Mouse (Mus musculus): ENCODE data around the gene Skap1. TPM values are rescaled to one million over a fixed set of nuclear protein-coding genes. Genes with fewer than 3 reads are reported as not detected.

Gene Skap1
- total RNA-seq, 2 experiments from 2014 or later, result 2.2 to 2.4 TPM

DNA sequence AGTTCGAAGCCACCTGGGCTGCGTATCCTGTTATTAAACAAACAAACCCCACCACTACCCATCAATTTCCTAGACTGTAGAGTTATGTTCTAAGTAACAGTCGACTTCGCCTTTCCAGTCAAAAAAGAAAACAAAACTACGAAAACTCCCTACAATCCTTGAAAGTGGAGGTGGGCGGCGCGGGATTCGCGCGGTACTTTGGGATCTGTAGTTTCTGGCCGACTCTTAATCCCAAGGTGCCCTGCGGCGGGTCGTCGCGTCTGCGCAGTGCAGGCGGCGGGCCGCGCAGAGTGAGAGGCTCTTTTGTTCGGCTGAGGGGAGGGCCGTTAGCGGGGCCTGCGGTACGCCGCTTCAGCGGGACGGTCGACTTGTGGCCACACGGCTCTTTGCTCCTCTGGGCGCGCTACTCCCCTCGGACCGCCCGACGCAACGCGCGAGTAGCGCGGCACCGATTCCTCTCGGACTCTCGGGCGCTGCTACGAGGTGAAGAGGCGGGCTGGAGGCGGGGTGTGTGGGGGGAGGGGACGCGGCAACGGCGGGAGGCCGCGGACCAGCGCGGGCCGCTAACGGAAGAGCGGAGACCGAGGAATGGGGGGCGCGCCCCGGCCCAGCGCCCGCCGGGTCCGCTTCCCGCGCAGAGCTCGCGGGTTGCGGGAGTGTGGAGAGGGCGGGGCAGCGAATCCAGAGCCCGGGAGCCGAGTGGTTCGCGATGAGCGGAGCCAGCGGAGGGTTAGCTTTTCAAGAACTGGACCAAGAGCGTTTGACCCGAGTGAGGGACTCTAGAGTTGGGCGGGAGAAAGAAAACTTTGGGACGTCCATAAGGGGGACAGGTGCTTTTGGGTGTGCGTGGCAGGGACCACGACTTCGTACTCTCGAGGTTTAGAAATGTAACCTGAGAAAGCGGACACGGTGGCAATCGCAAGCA lies 324.7 kb downstream of the Skap1 start, which contains the start of gene Cbx1:
Cbx1 (plus strand) TSS at position 257 of the 925 bp plus-strand sequence.
- peak; percentile 90 to 91 for DNase-seq (ENCODE audit: low spot score in 2 of 2)
- intact Hi-C loops (cut with DNase I), result loop anchor here (5.0 kb wide), 2 partner anchors 38 to 73 kb away; partner anchors contain the start of gene Nfe2l1

DNA sequence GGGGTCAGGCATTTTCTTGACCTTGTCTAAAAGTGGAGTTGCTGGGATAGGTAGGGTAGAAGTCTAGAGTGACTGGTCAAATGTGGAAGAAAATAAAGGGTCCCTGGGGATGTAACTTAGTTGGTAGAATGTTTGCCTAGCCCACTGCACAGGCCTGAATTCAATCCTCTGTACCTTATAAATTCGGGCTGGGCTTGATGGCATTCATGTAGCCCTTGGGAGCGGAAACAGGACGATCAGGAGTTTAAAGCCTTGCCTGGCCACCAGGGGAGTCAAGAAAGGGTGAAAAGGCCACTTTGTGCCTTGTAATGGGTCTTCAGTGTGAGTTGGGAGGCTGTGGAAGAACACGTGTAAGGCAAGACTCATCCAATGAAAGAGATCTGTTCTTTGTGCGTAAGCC lies 325.6 kb downstream of the Skap1 start:
- intact Hi-C loops (cut with DNase I), result loop anchor here (5.0 kb wide), 2 partner anchors 37 to 72 kb away; partner anchors contain the start of gene Nfe2l1
- no peak for DNase-seq (ENCODE audit: low spot score in 2 of 2)

DNA sequence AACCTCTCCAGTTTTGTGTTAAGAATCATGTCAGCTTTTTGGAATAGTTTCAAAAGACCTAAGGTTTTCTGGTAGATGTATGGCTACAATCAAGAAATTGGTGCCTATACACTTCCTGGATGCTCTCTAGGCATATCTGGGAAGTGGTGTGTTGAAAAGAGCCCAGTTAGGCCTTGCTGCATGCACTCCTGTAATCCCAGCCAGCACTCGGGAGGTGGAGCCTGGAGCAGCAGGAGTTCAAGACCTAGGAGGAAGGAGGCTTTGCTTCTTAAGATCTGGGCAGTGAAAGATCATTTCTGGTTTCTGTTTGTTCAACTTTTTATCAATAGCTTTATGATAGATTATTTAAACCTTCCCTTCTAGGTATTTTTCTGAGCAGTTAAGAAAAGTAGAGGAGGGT lies 326.3 kb downstream of the Skap1 start:
- no peak for DNase-seq (ENCODE audit: low spot score in 2 of 2)
- intact Hi-C loops (cut with DNase I), result no loop called here

DNA sequence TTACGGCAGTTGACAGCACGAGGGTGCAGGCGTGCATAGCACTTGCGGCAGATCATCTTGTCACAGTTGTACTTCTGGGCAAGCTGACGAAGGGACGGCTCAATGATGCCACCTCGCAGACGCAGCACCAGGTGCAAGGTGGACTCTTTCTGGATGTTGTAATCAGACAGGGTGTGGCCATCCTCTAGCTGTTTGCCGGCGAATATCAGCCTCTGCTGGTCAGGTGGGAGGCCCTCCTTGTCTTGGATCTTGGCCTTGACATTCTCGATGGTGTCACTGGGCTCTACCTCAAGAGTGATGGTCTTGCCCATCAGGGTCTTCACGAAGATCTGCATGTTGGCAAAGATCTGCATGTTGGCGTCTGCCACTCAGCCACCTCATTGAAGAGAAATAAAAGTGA lies 331.1 kb downstream of the Skap1 start:
- intact Hi-C loops (cut with DNase I), result no loop called here
- DNase-seq (ENCODE audit: low spot score in 2 of 2), result no peak

DNA sequence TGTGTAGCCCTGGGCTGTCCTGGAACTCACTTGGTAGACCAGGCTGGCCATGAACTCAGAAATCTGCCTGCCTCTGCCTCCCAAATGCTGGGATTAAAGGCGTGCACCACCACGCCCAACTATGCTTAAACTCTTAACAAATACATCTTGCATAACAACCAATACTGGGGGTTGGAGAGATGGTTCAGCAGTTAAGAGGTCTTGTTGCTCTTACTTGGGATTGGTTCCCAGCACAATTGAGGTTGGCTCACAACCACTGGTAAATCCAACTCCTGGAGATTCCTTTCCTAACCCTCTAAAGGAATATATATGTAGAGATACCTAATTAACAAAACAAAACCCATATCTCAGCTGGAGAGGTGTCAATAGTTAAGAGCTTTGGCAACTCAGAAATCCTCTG lies 331.7 kb downstream of the Skap1 start:
- no peak for DNase-seq (ENCODE audit: low spot score in 2 of 2)
- intact Hi-C loops (cut with DNase I), result no loop called here

DNA sequence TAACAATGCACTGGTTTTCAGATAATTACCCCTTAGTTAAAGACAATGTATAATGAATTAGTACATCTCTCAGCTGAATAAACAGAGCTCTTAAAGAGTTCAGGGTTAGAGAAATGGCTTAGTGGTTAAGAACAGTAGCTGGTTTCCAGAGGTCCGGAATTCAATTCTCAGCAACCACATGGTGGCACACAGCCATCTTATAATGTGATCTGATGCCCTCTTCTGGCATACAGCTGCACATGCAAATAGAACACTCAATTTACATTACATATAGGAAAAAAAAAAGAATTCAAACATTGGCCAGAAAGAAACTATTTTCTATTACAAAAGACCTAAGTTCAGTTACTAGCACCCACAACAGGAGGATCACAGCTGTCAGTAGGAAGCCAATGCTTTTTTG lies 332.2 kb downstream of the Skap1 start:
- intact Hi-C loops (cut with DNase I), result no loop called here
- DNase-seq (ENCODE audit: low spot score in 2 of 2), result no peak

DNA sequence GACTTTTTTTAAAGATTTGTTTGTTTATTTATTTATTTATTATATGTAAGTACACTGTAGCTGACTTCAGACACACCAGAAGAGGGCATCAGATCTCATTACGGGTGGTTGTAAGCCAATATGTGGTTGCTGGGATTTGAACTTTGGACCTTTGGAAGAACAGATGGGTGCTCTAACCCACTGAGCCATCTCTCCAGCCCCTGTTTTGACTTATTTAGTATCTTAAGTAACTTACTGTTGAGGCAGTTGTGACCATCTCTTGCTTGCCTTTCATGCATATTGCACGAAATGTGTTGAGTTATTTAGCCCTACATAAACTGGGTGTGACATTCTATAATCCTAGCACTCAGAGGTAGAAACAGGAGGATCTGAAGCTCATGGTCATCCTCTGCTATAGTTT lies 335.1 kb downstream of the Skap1 start:
- DNase-seq (ENCODE audit: low spot score in 2 of 2), result no peak
- intact Hi-C loops (cut with DNase I), result no loop called here

DNA sequence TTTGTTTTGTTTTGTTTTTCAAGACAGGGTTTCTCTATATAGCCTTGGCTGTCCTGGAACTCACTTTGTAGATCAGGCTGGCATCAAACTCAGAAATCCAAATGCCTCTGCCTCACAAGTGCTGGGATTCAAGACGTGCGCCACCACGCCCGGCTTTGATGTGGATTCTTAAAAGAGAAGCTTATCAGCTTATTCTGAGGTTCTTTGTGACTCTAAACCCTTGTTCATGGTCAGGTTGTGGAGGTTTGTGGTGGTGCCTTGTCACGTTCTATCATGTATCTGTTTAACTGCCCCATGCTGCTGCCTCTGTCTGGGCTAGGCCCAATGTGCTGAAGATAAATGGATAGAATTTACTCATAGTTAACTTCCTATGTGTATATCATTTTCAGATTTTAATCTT lies 341.2 kb downstream of the Skap1 start:
- DNase-seq (ENCODE audit: low spot score in 2 of 2), result no peak
- intact Hi-C loops (cut with DNase I), result loop anchor here (2.0 kb wide), 1 partner anchor 37 kb away; no protein-coding TSS in a partner anchor

DNA sequence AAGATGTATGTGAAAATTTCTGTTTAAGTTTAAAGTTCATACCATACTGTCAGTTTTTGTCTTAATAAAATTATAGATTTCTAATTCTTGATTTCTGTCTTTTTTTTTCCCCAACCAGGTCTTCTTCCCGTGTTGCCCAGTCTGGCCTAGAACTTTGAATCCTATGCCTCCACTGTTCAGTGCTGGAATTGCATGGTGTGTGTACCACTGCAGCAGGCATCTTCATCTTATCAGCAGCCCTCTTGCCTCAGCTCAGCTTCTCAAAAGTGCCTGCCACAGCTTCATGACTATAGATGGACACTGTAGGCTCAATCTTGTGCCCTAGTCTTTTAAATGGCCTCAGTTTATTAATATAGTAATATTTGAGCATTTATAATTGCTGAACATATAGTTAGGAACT lies 343.7 kb downstream of the Skap1 start:
- intact Hi-C loops (cut with DNase I), result no loop called here

More for the DNA sequence above, 343.7 kb downstream of the Skap1 start:
- no peak for DNase-seq (ENCODE audit: low spot score in 2 of 2)

Other genes starting within 250 kb of the Skap1 start
- gene Hoxb9, start 193.1 kb upstream of the Skap1 start, total RNA-seq (2021), result not detected
- not detected for gene Hoxb8, start 182.7 kb upstream of the Skap1 start, total RNA-seq (2021)
- not detected for gene Hoxb7, start 178.0 kb upstream of the Skap1 start, total RNA-seq (2021)
- not detected for gene Hoxb6, start 172.1 kb upstream of the Skap1 start, total RNA-seq (2021)
- gene Hoxb5, start 161.3 kb upstream of the Skap1 start, total RNA-seq (2021), result not detected
- not detected for gene Hoxb4, start 146.3 kb upstream of the Skap1 start, total RNA-seq (2021)
- not detected for gene Hoxb3, start 141.3 kb upstream of the Skap1 start, total RNA-seq (2021)
- gene Hoxb2, start 114.1 kb upstream of the Skap1 start, total RNA-seq (2021), result not detected
- not detected for gene Hoxb1, start 98.8 kb upstream of the Skap1 start, total RNA-seq (2021)